Mouse (Mus musculus): ENCODE results near the gene Zkscan6.

Zkscan6 gene

DNA sequence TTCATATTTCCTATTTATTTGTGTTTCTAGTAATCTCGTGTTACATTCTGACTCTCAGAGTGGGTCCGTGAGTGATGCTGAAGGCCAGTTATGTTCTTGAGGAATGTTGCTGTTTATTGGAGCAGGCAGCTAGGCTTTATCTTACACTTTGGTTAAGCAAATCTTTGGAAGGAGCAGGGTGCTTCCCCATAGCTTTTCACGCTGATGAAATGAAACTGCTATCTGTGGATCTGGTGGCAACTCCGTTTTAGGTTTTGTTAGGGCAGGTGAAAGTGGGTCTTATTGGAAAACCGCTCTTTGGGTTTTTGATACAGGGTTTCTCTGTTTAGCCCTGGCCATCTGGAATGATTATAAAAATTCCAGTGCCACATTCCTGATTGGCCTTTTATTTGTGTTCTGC lies 5.1 kb downstream of the Zkscan6 start:
- DNase-seq (ENCODE audit: low read depth), result no peak

DNA sequence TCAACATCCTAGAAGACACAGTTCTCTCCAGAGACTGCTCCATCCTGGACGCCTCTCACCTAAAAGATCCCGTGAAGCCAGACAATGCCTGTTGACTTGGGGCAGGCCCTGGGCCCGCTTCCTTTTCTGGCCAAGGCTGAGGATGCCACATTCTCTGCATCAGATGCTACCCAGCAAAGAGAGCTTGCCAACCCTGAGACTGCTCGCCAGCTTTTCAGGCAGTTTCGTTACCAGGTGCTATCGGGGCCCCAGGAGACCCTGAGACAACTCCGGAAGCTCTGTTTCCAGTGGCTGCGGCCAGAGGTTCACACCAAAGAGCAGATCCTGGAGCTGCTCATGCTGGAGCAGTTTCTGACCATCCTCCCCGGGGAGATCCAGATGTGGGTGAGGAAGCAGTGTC lies 7.4 kb downstream of the Zkscan6 start:
- DNase-seq (ENCODE audit: low read depth), result no peak

DNA sequence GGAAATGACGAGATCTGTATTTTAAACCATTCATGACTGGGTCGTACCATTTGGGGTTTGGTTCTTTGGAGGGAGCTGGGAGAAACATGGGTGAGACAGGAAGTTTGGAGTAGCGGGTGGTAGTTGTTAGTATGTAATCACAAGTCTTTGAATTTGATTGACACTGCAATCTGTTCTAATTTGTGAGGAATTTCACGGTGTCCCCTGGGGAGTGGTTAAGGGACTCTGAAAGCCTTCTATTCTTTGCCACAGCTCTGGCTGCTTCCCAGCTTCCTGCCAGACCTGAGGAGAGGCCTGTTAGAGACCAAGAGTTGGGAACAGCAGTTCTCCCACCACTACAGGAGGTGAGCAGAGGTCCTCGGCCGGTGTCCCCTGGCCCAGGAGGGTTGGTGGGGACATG lies 9.3 kb downstream of the Zkscan6 start:
- DNase-seq (ENCODE audit: low read depth), result no peak

DNA sequence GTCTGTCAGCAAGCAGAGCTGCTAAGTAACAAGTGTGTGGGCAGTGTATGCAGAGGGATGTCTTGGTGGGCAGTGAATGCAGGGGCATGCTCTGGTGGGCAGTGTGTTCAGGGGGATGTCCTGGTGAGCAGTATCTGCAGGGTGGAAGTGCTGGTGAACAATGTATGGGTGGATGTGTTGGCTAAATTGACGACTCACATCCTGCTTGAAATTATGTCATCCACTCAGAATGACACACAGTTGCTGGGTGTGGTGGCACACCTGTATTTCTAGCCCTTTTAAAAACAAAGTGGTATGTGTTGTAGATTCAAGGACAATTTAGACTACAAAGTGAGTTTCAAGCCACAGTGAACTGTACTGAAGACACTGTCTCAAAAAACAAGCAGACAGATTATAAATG lies 11.2 kb downstream of the Zkscan6 start:
- DNase-seq (ENCODE audit: low read depth), result no peak

DNA sequence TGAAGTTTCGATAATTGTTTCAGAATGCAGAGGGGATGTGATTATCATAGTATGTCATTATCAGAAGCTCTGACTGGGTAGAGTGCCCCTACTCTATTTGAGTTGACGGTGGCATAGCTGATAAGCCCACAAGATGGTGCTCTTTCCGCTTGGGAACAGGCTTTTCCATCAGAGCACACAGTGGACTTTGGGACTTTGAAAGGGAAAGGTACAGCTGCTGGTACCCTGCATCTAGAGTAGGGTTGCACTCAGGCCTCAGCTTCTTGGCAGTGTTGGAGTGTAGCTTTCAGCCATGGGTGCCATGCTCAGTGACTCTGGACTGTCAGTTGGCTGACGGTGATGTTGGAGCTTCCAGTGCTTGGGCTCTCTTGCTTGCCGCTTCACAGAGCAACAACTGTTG lies 13.3 kb downstream of the Zkscan6 start:
- no peak for DNase-seq (ENCODE audit: low read depth)

DNA sequence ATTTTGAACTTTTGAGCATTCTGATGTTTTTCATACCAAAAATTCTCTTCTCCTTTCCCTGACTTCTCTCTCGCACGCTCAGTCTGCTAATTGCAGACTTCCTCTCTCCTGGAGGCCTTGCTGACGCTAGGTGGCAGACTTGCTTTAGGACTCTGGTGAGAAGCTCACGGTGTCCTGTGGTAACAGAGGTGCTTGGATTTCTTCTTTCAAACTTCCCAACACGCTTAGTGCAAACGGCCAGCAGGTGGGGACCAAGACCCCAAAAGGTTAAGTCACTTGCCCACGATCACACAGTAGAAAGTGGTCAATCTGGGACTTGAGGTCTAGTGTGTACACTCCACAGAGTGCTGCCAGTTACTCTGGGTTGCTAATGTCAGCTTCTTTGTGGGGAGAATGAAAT lies 13.9 kb downstream of the Zkscan6 start:
- peak; percentile 59 for DNase-seq (ENCODE audit: low read depth)

DNA sequence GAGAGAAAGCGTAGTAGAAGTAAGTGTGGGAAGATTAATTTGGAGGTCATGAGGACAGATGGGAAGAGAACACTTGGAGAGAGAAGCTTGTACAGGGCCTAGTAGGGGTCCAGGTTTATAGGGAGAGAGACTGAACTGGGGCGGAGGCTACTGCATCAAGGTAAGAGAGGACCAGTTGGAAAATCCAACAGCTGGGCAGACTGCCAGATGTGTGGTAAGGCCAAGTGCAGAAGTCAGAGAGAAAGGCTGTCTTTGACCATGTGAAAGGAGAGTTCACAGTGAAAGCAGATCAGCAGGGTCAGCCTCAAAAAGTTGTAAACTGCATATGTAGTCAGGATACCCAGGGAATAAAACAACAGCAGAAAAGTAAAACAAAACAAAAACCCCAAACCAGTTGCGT lies 17.6 kb downstream of the Zkscan6 start:
- no peak for DNase-seq (ENCODE audit: low read depth)

DNA sequence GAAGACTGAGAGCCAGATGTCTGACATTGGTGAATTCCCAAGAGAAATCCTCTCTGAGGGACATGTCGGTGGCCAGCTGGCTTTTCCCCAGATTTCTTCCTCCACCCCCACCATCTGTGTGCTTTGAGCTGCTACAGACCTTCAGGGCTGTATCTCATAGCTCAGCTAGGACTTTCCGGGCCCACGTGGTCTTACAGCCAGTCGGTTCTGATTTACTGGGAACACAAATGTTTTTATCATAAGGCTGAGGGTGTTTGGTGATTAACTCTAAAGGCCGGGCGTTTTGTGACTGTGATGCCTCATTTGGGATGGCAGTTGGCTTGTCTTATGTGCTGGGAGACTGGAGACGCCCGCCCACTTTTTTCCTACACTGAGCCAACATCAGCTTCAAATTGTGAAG lies 32.0 kb downstream of the Zkscan6 start:
- DNase-seq (ENCODE audit: low read depth), result no peak

DNA sequence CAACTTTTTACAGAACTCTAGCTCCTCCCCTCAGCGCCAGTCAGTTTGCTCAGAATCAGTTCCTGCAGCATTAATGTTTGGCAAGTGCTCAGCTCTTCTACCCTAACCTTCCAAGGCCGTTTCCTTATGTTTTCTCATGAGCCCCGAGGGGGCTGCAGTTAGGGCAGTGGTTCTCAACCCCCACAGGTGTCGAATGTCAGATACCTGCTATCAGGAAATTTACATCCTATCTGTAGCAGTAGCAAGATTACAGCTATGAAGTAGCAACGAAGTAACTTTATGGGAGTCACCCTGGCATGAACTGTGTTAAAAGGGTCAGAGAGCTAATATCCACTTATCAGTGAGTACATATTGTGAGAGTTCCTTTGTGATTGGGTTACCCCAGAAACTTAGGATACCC lies 39.5 kb downstream of the Zkscan6 start:
- no peak for DNase-seq (ENCODE audit: low read depth)

DNA sequence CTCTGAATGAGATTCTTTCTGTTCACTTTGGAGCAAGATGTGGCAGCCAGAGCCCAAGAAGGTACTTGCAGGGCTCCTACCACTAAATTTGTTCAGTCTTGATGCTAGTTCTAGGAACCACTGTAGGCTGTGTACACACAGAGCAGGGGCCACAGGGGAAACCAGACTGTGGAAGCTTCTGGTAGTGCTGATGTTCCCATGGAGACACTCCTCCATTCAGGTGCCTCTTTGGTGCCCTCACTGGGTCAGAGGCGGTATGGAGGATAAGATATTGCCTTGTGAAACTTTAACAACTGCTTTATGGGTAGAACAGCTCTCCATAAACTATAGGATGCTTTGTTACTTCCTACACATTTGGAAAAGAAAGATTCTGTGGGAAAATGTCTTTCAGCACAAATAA lies 45.1 kb downstream of the Zkscan6 start:
- peak; percentile 17 for DNase-seq (ENCODE audit: low read depth)

DNA sequence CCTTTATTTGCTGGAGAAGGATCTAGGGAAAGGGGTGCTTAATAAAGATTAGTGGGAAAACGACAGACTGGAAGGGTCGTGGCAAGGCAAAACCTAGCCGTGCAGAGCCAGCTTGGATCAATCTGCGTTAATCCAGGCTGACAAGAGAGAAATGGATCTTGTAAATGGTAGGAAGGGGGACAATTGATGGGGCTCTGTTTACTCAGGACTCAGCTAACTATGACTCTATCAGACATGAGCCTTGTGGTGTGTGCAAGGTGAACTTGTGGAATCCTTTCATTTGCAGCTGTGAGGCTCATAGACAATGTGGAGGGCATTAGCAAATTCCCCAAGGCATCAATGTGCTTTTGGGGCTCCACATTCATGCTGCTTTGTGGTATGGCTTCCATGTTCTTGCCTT lies 54.5 kb downstream of the Zkscan6 start:
- DNase-seq (ENCODE audit: low read depth), result no peak

DNA sequence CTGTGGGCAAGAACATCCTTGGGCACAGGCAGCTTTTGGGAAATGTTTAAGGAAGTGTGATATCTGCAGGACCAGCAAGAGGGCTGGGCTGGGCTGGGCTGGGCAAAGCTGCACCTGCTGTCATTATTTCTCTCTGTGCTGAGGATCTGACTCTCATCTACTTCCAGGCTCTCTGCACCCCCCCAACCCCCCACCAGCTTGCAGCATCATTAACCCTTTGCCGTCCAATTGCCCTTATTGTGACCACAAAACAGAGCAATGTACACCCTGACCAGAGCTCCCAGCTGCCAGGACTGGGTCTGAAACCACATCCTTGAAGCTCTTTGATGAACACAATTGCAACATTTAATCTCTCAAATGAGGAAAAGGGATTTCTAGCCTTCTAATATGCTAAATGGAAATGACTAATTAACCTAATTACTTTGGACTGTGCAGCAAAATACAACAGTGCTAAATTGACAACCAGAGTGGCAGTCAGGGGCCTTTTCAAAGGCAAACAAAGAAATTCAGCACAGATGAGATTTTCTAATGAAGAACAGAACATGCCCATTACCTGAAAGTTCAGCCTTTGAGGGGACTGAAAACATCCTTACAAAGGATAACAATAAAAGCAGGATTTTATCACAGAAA lies 70.3 kb downstream of the Zkscan6 start:
- no peak for DNase-seq (ENCODE audit: low read depth)
